Mouse (Mus musculus): ENCODE results near the gene Aamdc.

GRCm38 (mm10) chr7:97546462-97546861 lies 32.8 kb downstream of the Aamdc start:
- TF ChIP-seq POLR2A (IDR thresholded peaks at IDR 0.05; ENCODE audit: insufficient read depth, low read depth, low read length) (no peak), CTCF (IDR thresholded peaks at IDR 0.05; ENCODE audit: insufficient read depth, low read depth, low read length) (no peak)
